Mouse (Mus musculus): ENCODE measurements around the gene Myo10. TPM values are rescaled to one million over a fixed set of nuclear protein-coding genes. Genes with fewer than 3 reads are reported as not detected.

Myo10 gene
- polyA plus RNA-seq (2012; rRNA removed; ENCODE audit: low replicate concordance) = 19.7 and 20.9 TPM in 2 replicates

GRCm38 (mm10) chr15:25622200-25622866 is at the start of gene Myo10:
TSS of gene Myo10 (plus strand) at chr15:25622525.

GRCm38 (mm10) chr15:25843086-25843991 is 221.0 kb downstream of the Myo10 start, which contains the start of gene Retreg1:
TSS of gene Retreg1 (plus strand) at chr15:25843180.

Other genes starting within 250 kb of the Myo10 start
- gene Basp1, start 208.8 kb upstream of the Myo10 start, polyA plus RNA-seq (2012; rRNA removed; ENCODE audit: low replicate concordance) = 16.0 and 34.3 TPM in 2 replicates
- 6.2 and 11.3 TPM in 2 replicates for gene Retreg1, start 220.7 kb downstream of the Myo10 start, polyA plus RNA-seq (2012; rRNA removed; ENCODE audit: low replicate concordance)

All from mammary gland, adult 2 months (tissue).